Mouse (Mus musculus) bone marrow macrophage, adult 2 months (primary cell): ENCODE measurements around the gene Btbd9. TPM values are rescaled to one million over a fixed set of nuclear protein-coding genes. Genes with fewer than 3 reads are reported as not detected.

Source experiments
- H3K27ac ChIP-seq: 2 replicates; pipeline ENCODE4 v1.5.1; 2012; ENCODE audit warnings: low read depth, low read length; ENCODE audit not compliant: insufficient read depth
- H3K4me1 ChIP-seq: 2 replicates; pipeline ENCODE4 v1.6.1; 2012; ENCODE audit warnings: low read length; ENCODE audit not compliant: control insufficient read depth, insufficient read depth
- H3K4me3 ChIP-seq: 2 replicates; pipeline ENCODE4 v1.5.1; 2012; ENCODE audit warnings: mild to moderate bottlenecking, low read length, moderate library complexity; ENCODE audit not compliant: insufficient read depth
- CTCF ChIP-seq: IDR thresholded peaks from 2 replicates; pipeline ENCODE4 v1.5.1; 2012; ENCODE audit warnings: low read depth, mild to moderate bottlenecking, low read length, moderate library complexity
- POLR2A ChIP-seq: IDR thresholded peaks from 2 replicates; pipeline ENCODE4 v1.6.1; 2012; ENCODE audit warnings: mild to moderate bottlenecking, low read depth, low read length, borderline replicate concordance
- polyA plus RNA-seq: library from polyadenylated mRNA; stranded (reverse); fragments of >200 nt; gene quantifications from 2 replicates; pipeline ENCODE4 v1.2.4, GENCODE M21; 2012; ENCODE audit not compliant: missing spikeins, insufficient read depth, insufficient read length

The Btbd9 gene
- polyA plus RNA-seq, 1 experiment: 22.9 TPM

DNA sequence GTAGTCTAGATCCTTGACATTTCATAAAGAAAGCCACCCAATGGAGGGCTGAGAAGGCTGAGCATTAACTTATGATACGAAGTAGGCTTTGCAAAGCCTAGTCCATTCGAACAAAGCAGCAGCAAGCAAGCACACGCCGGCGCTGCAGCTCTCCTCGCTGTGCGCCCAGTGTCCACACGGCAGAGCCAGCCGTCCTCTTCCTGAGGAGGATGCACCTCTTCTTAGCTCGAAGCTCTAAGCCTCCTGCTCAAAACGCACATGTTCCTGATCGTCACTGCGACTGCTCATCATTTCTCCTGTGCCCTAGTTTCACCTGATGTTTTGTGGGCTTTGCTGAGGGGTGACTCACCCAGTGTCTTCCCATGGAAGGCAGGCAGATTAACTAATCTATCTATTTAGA lies 268.0 kb downstream of the Btbd9 start:
- no peaks in the 10 kb centered on the region for H3K4me1 ChIP-seq
- H3K4me3 ChIP-seq: no peak overlapping the region
- no peak overlapping the region for H3K27ac ChIP-seq
- TF ChIP-seq POLR2A (no peak), CTCF (no peak)

DNA sequence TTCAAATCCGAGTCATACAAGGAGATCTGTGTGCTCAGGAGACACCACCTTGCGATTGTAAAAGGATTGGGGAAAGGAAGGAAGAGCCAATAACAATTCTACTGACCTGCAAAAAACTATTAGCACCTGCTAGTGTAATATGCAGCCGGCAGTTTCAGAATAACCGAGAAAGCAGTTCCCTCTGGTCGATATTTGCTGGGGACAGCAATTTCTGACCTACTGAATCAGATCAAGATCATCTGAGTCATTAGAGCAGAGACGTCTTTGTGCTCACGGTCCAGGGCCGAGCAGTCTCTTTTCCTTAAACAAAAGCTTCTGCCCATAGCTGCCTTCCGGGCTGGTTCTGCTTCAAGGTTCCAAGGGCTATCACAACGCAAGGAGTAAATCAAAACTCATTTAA lies 269.1 kb downstream of the Btbd9 start:
- Histone ChIP-seq H3K4me3 (no peak overlapping the region), H3K4me1 (no peaks in the 10 kb centered on the region), H3K27ac (no peak overlapping the region)
- TF ChIP-seq CTCF: no peak
- no peak for TF ChIP-seq POLR2A

DNA sequence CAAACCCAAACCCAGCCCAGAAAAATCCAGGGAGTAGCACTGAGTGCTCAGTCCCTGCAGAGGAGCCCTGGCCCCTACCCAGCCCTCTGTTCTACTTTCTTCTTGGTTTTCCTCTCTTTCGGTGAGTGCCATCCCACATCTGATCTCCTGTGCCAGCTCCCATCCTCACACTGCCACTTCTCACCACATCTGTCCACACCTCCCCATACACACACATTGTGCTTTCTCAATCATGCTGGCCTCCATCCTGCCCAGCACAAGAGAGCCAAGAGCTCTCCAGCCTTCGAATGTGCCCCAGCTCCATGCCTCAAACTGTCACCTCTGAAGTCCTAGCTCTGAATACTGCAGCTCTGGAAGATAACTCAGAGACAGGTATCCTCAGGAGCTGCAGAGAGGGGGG lies 271.5 kb downstream of the Btbd9 start:
- no peak for TF ChIP-seq CTCF
- TF ChIP-seq POLR2A: no peak
- Histone ChIP-seq H3K4me3 (no peak overlapping the region), H3K4me1 (no peaks in the 10 kb centered on the region), H3K27ac (no peak overlapping the region)

DNA sequence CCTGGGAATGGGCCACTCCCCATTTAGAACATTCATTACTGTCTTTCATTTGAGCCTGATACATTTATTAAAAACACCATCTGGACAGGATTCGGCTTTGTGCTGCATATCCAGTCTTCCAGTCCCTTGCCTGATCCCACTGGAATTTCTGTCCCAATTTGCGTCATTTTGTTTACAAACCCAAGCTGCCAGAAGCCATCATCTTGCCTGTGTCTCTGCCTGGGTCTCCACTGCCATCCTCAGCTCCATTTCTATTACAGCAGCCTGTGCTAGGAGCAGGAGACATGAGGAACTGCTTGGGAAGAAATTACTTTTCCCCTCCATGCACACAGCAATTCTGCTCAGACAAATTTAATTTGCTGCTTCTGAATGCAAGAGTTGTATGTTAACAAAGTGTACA lies 274.9 kb downstream of the Btbd9 start:
- TF ChIP-seq CTCF (no peak), POLR2A (no peak)
- Histone ChIP-seq H3K4me3 (no peak overlapping the region), H3K4me1 (no peaks in the 10 kb centered on the region), H3K27ac (no peak overlapping the region)

DNA sequence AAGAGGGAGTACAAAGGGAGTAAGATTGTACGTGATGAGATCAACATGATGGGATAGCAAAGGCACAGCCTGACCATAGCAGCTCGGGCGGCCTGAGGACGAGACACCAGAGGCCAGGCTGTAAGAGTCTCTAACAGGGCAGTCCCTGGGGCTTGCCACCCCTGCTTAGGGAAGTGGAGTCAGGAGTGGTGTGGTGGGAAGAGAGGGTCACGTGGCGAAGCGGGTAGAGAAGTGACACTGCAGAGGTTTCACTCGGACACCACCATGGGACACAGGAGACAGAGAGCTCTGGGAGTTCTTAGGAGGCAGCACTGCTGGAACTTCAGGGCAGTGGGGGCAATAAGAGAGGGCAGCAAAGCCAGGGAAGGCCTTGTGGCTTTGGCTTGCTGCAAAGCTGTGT lies 278.9 kb downstream of the Btbd9 start:
- Histone ChIP-seq H3K4me1 (no peaks in the 10 kb centered on the region), H3K4me3 (no peak overlapping the region), H3K27ac (no peak overlapping the region)
- no peak for TF ChIP-seq POLR2A
- no peak for TF ChIP-seq CTCF

DNA sequence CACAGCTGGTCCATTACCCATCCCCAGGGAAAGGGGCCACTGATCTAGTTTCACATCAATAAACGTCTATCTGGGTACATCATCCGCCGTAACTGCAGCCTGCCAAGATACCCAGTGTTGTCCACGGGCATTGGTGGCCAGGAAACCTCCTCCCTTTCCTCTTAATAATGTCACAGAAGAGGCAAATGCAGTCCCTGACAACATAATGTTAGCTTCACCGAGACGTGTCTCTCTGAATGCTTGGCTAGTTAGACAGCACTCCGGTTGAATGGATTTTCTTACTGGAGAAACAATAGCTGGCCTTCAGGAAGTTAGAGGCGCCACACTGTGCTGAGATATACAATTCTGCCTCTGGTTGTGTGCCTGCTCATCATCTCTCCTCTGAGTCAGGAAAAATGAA lies 280.2 kb downstream of the Btbd9 start:
- Histone ChIP-seq H3K4me3 (no peak overlapping the region), H3K4me1 (no peaks in the 10 kb centered on the region), H3K27ac (no peak overlapping the region)
- TF ChIP-seq CTCF (no peak), POLR2A (no peak)

DNA sequence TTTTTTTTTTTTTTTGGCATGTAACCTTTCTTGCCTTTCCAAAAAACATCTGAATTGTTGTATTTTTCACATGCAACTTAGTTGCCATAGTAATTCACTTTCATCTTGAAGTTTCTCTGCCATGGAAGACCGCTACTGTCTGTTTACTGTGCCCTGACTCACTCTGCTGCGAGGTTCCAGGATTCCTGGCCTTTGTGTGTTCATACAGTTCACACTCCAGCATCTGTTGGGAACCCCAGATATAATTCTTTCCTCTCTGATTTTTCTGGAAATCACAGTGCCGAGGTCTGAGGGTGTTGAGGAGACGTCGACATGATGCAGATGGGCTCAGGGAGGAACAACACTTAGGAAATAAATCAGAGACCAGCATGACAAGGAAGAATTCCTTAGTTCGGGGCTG lies 283.6 kb downstream of the Btbd9 start:
- no peaks in the 10 kb centered on the region for H3K4me1 ChIP-seq
- TF ChIP-seq POLR2A (no peak), CTCF (no peak)
- no peak overlapping the region for H3K4me3 ChIP-seq

DNA sequence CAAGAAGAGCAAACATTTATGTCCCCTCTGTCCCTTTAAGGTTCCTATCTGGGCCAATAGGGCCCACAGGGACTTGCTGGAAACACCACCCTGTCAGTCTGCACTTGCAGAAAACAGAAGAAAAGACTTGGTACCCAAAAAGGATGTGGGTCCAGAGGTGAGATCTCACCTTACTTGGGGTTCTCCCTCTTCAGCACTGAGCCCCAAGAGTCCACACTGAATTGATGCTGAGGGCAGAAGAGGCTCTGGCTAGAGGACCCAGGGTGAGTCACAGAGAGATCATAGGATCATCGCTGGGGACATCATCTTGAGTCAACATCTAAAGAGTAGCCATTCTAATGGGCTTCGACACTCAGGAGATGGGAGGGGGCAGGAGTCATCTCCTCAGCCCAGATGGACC lies 290.6 kb downstream of the Btbd9 start:
- H3K27ac ChIP-seq: no peak overlapping the region
- TF ChIP-seq CTCF: no peak
- no peak for TF ChIP-seq POLR2A
- no peak overlapping the region for H3K4me3 ChIP-seq
- H3K4me1 ChIP-seq: no peaks in the 10 kb centered on the region; the same call in 1 of the 2 replicates

More for the DNA sequence above, 283.6 kb downstream of the Btbd9 start:
- H3K27ac ChIP-seq: no peak overlapping the region

DNA sequence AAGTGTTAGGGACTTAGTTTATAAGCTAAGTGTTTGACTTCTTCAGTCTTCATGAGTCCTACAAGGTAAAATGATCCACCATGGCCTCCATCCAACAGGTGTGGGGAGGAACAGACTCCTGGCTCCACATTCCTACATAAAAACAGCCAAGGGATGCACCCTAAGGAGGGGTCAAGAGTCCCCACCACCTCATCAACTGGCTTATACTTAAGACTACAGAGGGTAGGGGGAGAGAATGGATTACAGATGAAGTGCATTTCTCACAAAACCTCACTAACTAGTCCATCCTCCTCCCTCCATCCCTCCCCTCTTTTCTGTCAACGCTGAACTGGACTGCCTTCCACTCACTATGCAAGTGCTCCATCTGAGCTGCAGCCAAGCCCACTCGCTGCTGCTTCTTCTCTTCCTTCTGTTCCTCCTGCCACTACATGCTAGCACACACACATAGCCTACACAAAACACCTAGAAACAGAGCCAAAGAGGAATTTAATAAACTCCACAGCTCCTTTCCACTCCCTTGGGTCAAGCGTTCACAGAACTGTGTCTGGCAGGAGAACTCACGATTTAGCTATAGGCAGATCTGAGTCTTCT lies 292.7 kb downstream of the Btbd9 start:
- Histone ChIP-seq H3K27ac (no peak overlapping the region), H3K4me3 (no peak overlapping the region), H3K4me1 (peaks cover 7% of the 10 kb centered on the region)
- no peak for TF ChIP-seq POLR2A
- no peak for TF ChIP-seq CTCF

DNA sequence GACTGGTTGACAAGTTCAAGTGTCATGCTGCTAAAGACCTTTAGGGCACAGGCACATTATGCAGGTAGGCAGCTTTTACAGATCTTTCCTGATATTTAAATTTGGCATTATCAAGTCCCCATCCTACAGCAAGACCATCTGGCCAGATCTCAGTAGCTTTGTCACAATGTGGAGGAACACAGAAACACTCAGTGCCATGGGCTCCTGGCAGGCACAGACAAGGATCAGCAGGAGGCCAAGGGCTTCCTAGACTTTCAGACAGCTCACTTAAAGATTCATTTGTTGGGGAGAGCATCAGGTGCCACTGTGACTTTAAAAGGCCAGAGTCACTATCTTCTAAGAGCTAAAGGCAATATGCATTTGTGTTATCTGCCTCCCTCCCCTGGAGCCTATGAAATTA lies 293.3 kb downstream of the Btbd9 start:
- H3K4me1 ChIP-seq: peaks cover 7% of the 10 kb centered on the region
- no peak overlapping the region for H3K27ac ChIP-seq
- no peak overlapping the region for H3K4me3 ChIP-seq
- TF ChIP-seq CTCF: no peak
- no peak for TF ChIP-seq POLR2A
